Mouse (Mus musculus): ENCODE data around the gene Ptgs1.

DNA sequence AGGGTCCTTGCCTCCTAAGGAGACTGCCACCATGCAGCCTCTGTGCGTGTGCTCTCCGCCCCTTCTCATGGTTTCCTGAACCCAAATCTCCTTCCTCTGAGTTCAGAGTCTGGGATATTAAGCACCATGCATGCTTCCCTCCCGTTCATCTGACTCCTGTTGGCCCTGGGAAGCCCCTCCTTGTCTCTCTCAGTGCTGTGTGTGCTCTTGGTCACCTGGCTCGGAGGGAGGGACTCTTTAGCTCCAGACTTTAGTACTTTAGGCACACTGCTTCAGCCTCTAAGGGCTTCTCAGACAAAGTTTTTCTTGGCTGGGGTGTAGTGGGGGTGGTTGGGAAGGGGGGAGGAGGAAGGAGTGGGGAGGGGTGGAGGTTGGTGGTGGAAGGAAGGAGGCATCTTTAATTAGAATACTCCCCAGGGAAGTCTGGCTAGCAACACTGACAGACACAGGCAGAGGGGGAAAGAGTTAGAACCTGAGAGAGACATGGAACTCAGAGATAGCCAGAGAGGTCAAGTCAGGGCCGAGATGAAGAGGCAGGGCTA lies 12.5 kb upstream of the Ptgs1 start:
- no peak for TF ChIP-seq POLR2A (IDR thresholded peaks at IDR 0.05; ENCODE audit: low read depth, low read length)
- no peak for TF ChIP-seq CTCF (conservative IDR thresholded peaks at IDR 0.05; ENCODE audit: insufficient read depth, insufficient read length, low read depth, low read length)
